Mouse (Mus musculus): ENCODE results near the gene Mast4.
A peak's percentile ranks its signal among the peaks of the same experiment; 100 is the strongest.
"Not testable (repeated sequence)": the region's sequence is repeated elsewhere in the genome, so short reads cannot be mapped to it uniquely, and the experiment has no call there.

Mast4 gene

GRCm38 (mm10) chr13:102755124-102755523 is 579.2 kb downstream of the Mast4 start:
- DNase-seq (ENCODE audit: low spot score in 2 of 2), result no peak

- no peak for DNase-seq (ENCODE audit: low spot score in 2 of 2)
Measured at GRCm38 (mm10) chr13:102753714-102754556, 580.4 kb downstream of the Mast4 start.

GRCm38 (mm10) chr13:102749891-102750290 is 584.4 kb downstream of the Mast4 start:
- no peak for DNase-seq (ENCODE audit: low spot score in 2 of 2)

- DNase-seq (ENCODE audit: low spot score in 2 of 2), result no peak
Measured at GRCm38 (mm10) chr13:102749194-102749593, 585.1 kb downstream of the Mast4 start.

- peak in 1 of 2 experiments; percentile 23 for DNase-seq (ENCODE audit: low spot score in 2 of 2)
Measured at GRCm38 (mm10) chr13:102746803-102747561, 587.3 kb downstream of the Mast4 start.

- DNase-seq (ENCODE audit: low spot score in 2 of 2), result no peak
Measured at GRCm38 (mm10) chr13:102745626-102746342, 588.5 kb downstream of the Mast4 start.

GRCm38 (mm10) chr13:102745270-102745600 is 589.1 kb downstream of the Mast4 start:
- no peak for DNase-seq (ENCODE audit: low spot score in 2 of 2)

GRCm38 (mm10) chr13:102744481-102745269 is 589.6 kb downstream of the Mast4 start:
- DNase-seq (ENCODE audit: low spot score in 2 of 2), result peak; percentile 30 to 38

- DNase-seq (ENCODE audit: low spot score in 2 of 2), result no peak
Measured at GRCm38 (mm10) chr13:102739720-102740535, 594.4 kb downstream of the Mast4 start.

- no peak for DNase-seq (ENCODE audit: low spot score in 2 of 2)
Measured at GRCm38 (mm10) chr13:102737811-102738210, 596.5 kb downstream of the Mast4 start.

- DNase-seq (ENCODE audit: low spot score in 2 of 2), result no peak
Measured at GRCm38 (mm10) chr13:102733063-102733462, 601.2 kb downstream of the Mast4 start.

- DNase-seq (ENCODE audit: low spot score in 2 of 2), result not testable (repeated sequence)
Measured at GRCm38 (mm10) chr13:102728951-102729350, 605.3 kb downstream of the Mast4 start.

- DNase-seq (ENCODE audit: low spot score in 2 of 2), result no peak
Measured at GRCm38 (mm10) chr13:102728035-102728434, 606.3 kb downstream of the Mast4 start.

GRCm38 (mm10) chr13:102726876-102727275 is 607.4 kb downstream of the Mast4 start:
- no peak for DNase-seq (ENCODE audit: low spot score in 2 of 2)

- DNase-seq (ENCODE audit: low spot score in 2 of 2), result no peak
Measured at GRCm38 (mm10) chr13:102725906-102726305, 608.4 kb downstream of the Mast4 start.

GRCm38 (mm10) chr13:102725416-102725815 is 608.9 kb downstream of the Mast4 start:
- DNase-seq (ENCODE audit: low spot score in 2 of 2), result no peak

- no peak for DNase-seq (ENCODE audit: low spot score in 2 of 2)
Measured at GRCm38 (mm10) chr13:102716973-102717372, 617.3 kb downstream of the Mast4 start.

- no peak for DNase-seq (ENCODE audit: low spot score in 2 of 2)
Measured at GRCm38 (mm10) chr13:102700744-102701143, 633.6 kb downstream of the Mast4 start.

GRCm38 (mm10) chr13:102700176-102700575 is 634.1 kb downstream of the Mast4 start:
- DNase-seq (ENCODE audit: low spot score in 2 of 2), result no peak

GRCm38 (mm10) chr13:102698751-102699323 is 635.5 kb downstream of the Mast4 start:
- DNase-seq (ENCODE audit: low spot score in 2 of 2), result peak in 1 of 2 experiments; percentile 42
